Mouse (Mus musculus) kidney, adult 8-10 months (tissue): ENCODE results near the gene Fut8.
"Not testable (repeated sequence)": the region's sequence is repeated elsewhere in the genome, so short reads cannot be mapped to it uniquely, and the experiment has no call there.

Source experiments
- DNase-seq, 2 experiments: peaks; one replicate each; pipeline ENCODE4 v3.0.0; 2022

Gene Fut8

GRCm38 (mm10) chr12:77505431-77505830, 267.5 kb downstream of the Fut8 start:
- no peak for DNase-seq

GRCm38 (mm10) chr12:77507770-77508169, 269.8 kb downstream of the Fut8 start:
- no peak for DNase-seq

- no peak for DNase-seq
Measured at GRCm38 (mm10) chr12:77510758-77511157, 272.8 kb downstream of the Fut8 start.

GRCm38 (mm10) chr12:77511206-77511605, 273.3 kb downstream of the Fut8 start:
- no peak for DNase-seq

GRCm38 (mm10) chr12:77511631-77512030, 273.7 kb downstream of the Fut8 start:
- DNase-seq, result no peak

- no peak for DNase-seq
Measured at GRCm38 (mm10) chr12:77516805-77517204, 278.9 kb downstream of the Fut8 start.

GRCm38 (mm10) chr12:77517691-77518090, 279.8 kb downstream of the Fut8 start:
- no peak for DNase-seq

GRCm38 (mm10) chr12:77519534-77520102, 281.7 kb downstream of the Fut8 start:
- no peak for DNase-seq

GRCm38 (mm10) chr12:77524014-77524413, 286.1 kb downstream of the Fut8 start:
- not testable (repeated sequence) for DNase-seq
